Mouse (Mus musculus): ENCODE measurements at regions not wholly inside any gene's neighbourhood (a gene's known extent, or its start where the extent isn't known, plus 50 kb on each side); places are given as distances from the start of the nearest gene placed in this dataset.

DNA sequence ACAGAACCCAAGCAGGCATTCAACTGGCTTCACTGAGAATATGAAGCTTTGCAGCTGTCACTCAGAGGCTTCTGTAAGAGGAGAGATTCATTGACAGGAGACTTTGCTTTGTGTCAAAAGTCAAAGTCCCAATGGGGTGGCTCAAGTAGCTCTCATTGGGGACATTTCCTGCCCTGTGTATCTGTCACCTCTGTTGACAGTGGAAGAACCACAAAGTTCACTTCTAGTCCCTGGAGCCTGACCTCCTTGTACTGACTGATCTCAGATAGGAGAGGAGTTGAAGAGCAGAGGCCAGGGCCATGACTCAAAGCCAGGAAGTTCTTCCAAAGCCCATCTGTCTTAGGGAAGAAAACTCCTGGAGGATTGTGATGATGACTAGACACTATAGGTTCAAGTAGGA lies 191.5 kb upstream of the Gm11114 start:
- no peak for DNase-seq (ENCODE audit: low spot score)
- intact Hi-C loops (cut with DNase I): no loop called here

DNA sequence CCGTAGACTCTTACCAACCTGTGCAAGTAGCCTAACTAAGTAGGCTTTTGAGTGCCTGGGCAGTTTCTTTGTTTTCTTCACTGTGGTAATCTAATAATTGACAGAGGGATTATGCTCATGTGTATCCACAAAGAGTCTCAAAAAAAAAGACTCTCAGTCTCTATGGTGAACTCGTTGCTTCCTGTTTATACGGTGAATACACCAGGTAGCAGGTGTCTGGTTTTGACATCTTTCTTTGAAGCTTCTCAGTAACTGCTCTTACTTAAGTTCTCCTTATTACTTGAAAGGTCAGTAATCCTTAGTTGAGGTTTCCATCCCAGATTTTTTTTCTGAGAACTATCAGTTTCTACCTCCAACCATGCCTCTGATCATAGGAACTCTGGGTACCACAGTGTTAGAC lies 188.9 kb upstream of the Gm11114 start:
- no peak for DNase-seq (ENCODE audit: low spot score)
- intact Hi-C loops (cut with DNase I): no loop called here

- intact Hi-C loops (cut with DNase I): no loop called here
Observed at GRCm38 (mm10) chr9:85125775-85126174, 186.8 kb upstream of the Gm11114 start.

GRCm38 (mm10) chr9:85126541-85126940 lies 186.0 kb upstream of the Gm11114 start:
- intact Hi-C loops (cut with DNase I): no loop called here
- DNase-seq (ENCODE audit: low spot score): no peak

More at GRCm38 (mm10) chr9:85125775-85126174, 186.8 kb upstream of the Gm11114 start:
- DNase-seq (ENCODE audit: low spot score): no peak

GRCm38 (mm10) chr9:85127107-85127506 lies 185.5 kb upstream of the Gm11114 start:
- DNase-seq (ENCODE audit: low spot score): no peak
- intact Hi-C loops (cut with DNase I): no loop called here

GRCm38 (mm10) chr9:85134900-85135299 lies 177.7 kb upstream of the Gm11114 start:
- intact Hi-C loops (cut with DNase I): loop anchor here (5.0 kb wide), 1 partner anchor 187 kb away; no protein-coding TSS in a partner anchor
- no peak for DNase-seq (ENCODE audit: low spot score)

DNA sequence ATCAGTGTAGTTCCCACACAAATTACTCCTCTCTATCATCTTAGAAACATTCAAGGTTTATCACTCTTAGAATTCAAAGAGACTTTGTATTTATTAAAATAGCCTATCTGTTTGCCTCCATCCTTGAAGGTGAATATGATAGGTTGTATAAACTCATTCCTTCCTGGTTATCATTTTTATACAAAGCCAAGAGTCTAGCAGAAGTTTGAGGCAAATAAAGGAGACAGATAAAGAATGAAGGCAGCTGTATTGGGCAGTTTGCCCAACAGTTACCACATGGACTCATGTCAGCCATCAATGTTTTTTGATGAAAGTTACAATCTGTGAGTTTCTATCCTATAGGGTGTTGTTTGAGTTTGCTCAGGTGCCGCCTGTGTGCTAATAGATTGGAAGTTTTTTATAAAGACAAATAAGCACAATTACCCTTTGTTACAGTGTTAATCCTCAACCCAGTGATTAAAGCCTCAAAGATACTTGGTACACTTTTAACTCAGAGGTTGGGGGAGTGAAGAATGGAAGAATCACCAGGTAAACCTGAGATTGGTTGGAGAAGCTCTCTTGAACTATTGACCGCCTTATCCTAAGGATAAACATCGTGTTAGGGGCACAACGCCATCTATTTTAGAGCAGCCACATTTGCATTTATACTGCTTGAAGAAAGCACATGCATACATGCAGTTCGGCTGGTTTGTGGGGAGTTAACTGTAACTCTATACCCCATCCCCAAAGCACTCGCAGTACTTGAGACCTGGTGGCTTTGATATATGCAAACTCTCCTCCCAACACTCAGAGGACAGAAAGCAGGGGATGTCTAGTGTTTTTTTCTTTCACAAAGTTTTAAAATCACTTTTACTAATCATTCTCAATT lies 175.6 kb upstream of the Gm11114 start:
- DNase-seq (ENCODE audit: low spot score): no peak
- intact Hi-C loops (cut with DNase I): no loop called here

DNA sequence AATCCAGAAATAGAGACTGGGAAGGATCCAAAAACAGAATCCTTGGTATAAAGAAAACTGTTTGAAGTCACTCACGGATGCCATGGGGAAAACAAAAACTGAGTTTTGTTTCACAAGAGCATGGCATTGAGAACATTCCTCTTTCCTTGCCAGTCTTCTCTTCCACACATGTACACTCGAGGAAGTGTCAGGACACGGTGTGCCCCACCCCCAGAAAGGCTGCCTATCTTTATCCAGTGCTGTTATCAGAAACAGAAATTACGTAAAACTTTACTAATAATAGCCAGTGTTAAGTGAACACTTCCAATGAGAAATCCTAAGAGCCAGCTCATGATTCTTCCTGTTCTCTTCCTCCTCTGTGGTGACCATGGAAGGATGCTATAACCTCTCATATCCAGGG lies 172.7 kb upstream of the Gm11114 start:
- intact Hi-C loops (cut with DNase I): no loop called here

GRCm38 (mm10) chr9:85144363-85144762 lies 168.2 kb upstream of the Gm11114 start:
- DNase-seq (ENCODE audit: low spot score): no peak
- intact Hi-C loops (cut with DNase I): no loop called here

More for the DNA sequence above, 172.7 kb upstream of the Gm11114 start:
- no peak for DNase-seq (ENCODE audit: low spot score)

DNA sequence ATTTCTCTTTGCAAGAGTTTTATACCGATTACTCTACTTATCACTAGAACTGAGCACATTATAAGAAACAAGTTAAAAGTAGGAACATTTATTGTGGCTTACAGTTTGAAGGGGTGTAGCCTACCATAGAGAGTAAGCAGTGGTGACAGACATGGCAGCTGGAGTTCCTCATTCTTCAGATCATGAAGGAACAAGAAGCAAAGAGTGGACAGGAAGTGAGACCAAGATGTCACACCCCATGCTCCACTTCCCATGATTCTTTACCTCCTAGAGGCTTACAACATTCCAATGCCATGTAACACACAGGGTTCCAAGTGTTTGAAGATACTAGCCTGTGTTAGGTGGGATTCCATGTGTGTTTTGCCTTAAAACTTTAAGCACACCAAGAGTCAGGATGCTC lies 146.9 kb upstream of the Gm11114 start:
- intact Hi-C loops (cut with DNase I): no loop called here
- no peak for DNase-seq (ENCODE audit: low spot score)

- intact Hi-C loops (cut with DNase I): no loop called here
Observed at GRCm38 (mm10) chr9:85167243-85167642, 145.3 kb upstream of the Gm11114 start.

DNA sequence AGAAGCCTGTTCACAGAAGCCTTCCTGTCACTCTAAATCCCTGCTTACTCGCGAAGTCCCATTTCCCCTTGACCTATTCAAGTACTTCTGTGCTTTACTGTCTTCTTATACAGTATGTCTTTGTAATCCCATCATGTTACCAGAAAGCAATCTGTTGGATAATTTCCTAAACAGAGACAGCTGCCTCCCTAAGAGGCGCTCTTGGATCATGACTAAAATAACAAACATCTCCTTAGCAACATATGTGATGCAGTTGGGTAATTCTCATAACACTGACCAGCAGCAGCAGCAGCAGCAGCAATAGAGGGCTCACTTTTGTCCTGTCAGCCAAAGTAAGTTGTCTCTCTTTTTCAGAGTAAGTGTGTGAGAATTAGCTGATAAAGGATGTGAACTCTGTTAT lies 138.1 kb upstream of the Gm11114 start:
- intact Hi-C loops (cut with DNase I): no loop called here
- no peak for DNase-seq (ENCODE audit: low spot score)

More at GRCm38 (mm10) chr9:85167243-85167642, 145.3 kb upstream of the Gm11114 start:
- DNase-seq (ENCODE audit: low spot score): no peak

DNA sequence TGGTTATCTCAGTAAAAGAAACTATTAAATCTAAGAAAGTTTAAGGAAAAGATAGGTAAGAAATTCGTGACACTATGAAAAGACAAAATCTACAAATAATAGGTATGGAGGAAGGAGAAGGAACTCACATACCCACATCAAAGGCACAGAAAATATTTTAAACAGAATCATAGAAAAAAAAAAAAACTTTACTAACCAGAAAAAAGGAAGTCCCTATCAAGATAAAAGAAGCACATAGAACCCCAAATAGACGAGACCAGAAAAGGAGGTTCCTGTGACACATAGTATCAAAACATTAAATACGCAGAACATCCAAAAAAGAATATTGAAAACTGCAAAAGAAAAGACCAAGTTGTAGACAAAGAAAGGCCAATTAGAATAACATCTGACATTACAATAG lies 111.4 kb upstream of the Gm11114 start:
- DNase-seq (ENCODE audit: low spot score): no peak
- intact Hi-C loops (cut with DNase I): no loop called here

GRCm38 (mm10) chr9:85224870-85225269 lies 87.7 kb upstream of the Gm11114 start:
- intact Hi-C loops (cut with DNase I): no loop called here

More at GRCm38 (mm10) chr9:85224870-85225269, 87.7 kb upstream of the Gm11114 start:
- no peak for DNase-seq (ENCODE audit: low spot score)

Data from heart, postnatal 25 days (tissue).